Mouse (Mus musculus) thymus, postnatal 0 days (tissue): ENCODE measurements around the gene Naa80. TPM values are rescaled to one million over a fixed set of nuclear protein-coding genes. Genes with fewer than 3 reads are reported as not detected.
A peak's percentile ranks its signal among the peaks of the same experiment; 100 is the strongest.

Experiments
- DNase-seq: peaks from one replicate; pipeline ENCODE4 v3.0.0-alpha.2; 2015; ENCODE audit warnings: low spot score
- polyA plus RNA-seq: library from polyadenylated mRNA; unstranded; fragments of >200 nt; fragmentation: Nextera tagmentation; extraction: Ambion mirVana; gene quantifications from 2 replicates; pipeline ENCODE4 v1.2.1, GENCODE M21; 2015

The Naa80 gene
- polyA plus RNA-seq, 1 experiment from 2014 or later, result 18.4 TPM

DNA sequence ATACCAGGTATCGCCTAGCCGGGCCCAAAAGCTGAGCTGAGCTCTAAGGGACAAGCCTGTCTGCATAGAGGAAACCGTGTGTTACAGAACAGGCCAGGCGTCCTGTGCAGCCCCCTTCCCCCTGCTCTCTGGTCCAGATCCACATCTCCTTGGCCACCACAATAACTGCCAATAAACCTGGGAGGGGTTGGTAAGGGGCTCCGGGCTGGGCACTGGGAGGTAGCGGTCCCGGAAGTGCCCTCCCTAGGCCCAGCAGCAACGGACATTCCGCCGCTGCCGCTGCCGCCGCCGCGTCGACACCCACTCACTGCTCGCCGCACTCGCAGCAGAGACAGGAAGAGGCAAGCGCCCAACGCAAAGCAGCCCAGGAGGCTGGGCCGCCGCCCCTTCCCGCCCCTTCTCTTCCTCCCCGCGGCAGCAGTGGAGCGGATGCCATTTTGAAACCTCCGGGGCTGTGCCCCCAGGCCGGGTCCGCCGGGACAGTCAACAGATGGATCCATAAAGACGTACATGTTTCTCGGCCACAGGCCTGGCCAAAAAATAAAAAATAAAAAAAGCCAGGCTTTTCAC is 54.5 kb downstream of the Naa80 start:
- peak; percentile 90 for DNase-seq

Other genes starting within 250 kb of the Naa80 start
- gene Hemk1, start 240.5 kb upstream of the Naa80 start, polyA plus RNA-seq, result 5.7 and 6.2 TPM in 2 replicates
- 0.42 and 0.51 TPM in 2 replicates for gene 6430571L13Rik, start 238.3 kb upstream of the Naa80 start, polyA plus RNA-seq
- 0.31 and 0.35 TPM in 2 replicates for gene Cacna2d2, start 179.3 kb upstream of the Naa80 start, polyA plus RNA-seq
- 35.0 and 37.1 TPM in 2 replicates for gene Tmem115, start 44.9 kb upstream of the Naa80 start, polyA plus RNA-seq
- gene Cyb561d2, start 36.7 kb upstream of the Naa80 start, polyA plus RNA-seq, result 48.5 and 49.8 TPM in 2 replicates
- gene Nprl2, start 36.7 kb upstream of the Naa80 start, polyA plus RNA-seq, result 47.2 and 48.4 TPM in 2 replicates
- gene Zmynd10, start 31.6 kb upstream of the Naa80 start, polyA plus RNA-seq, result 0.89 and 1.5 TPM in 2 replicates
- gene Rassf1, start 27.3 kb upstream of the Naa80 start, polyA plus RNA-seq, result 52.1 and 56.2 TPM in 2 replicates
- 56.7 and 57.8 TPM in 2 replicates for gene Tusc2, start 15.6 kb upstream of the Naa80 start, polyA plus RNA-seq
- gene Hyal2, start 10.9 kb upstream of the Naa80 start, polyA plus RNA-seq, result 31.0 and 31.3 TPM in 2 replicates
- gene Hyal1, start 2.0 kb upstream of the Naa80 start, polyA plus RNA-seq, result 6.1 and 9.0 TPM in 2 replicates
- 0.90 and 1.2 TPM in 2 replicates for gene Hyal3, start 1.9 kb downstream of the Naa80 start, polyA plus RNA-seq
- gene Ifrd2, start 8.8 kb downstream of the Naa80 start, polyA plus RNA-seq, result 43.6 and 48.7 TPM in 2 replicates
- gene Sema3b, start 30.3 kb downstream of the Naa80 start, polyA plus RNA-seq, result 1.4 and 1.8 TPM in 2 replicates
- 466 and 479 TPM in 2 replicates for gene Gnai2, start 56.5 kb downstream of the Naa80 start, polyA plus RNA-seq
- gene Slc38a3, start 90.6 kb downstream of the Naa80 start, polyA plus RNA-seq, result 0.60 and 1.1 TPM in 2 replicates
- gene Gnat1, start 100.8 kb downstream of the Naa80 start, polyA plus RNA-seq, result 0.62 and 0.85 TPM in 2 replicates
- 2.2 and 3.2 TPM in 2 replicates for gene Sema3f, start 131.6 kb downstream of the Naa80 start, polyA plus RNA-seq
- 162 and 183 TPM in 2 replicates for gene Rbm5, start 192.1 kb downstream of the Naa80 start, polyA plus RNA-seq